Mouse (Mus musculus): Measurements from ENCODE around the gene Exph5.

Exph5 gene

GRCm38 (mm10) chr9:53408953-53409361, 107.5 kb downstream of the Exph5 start:
- no peak for DNase-seq

GRCm38 (mm10) chr9:53409427-53409826, 108.0 kb downstream of the Exph5 start:
- DNase-seq, result no peak

- no peak for DNase-seq
Observed at GRCm38 (mm10) chr9:53422133-53422896, 120.8 kb downstream of the Exph5 start.

- no peak for DNase-seq
Observed at GRCm38 (mm10) chr9:53426726-53427125, 125.3 kb downstream of the Exph5 start.

Measured in cerebellum, postnatal 36 days (tissue).